Mouse (Mus musculus): Measurements from ENCODE around the gene Cenpx.

- TF ChIP-seq CTCF (IDR thresholded peaks at IDR 0.05; ENCODE audit: low read depth) (no peak), EP300 (IDR thresholded peaks at IDR 0.05; ENCODE audit: low read depth) (no peak)
Measured at GRCm38 (mm10) chr11:120707969-120708368, 5.6 kb downstream of the Cenpx start.
